Mouse (Mus musculus) E14TG2a.4 (cell line): Measurements from ENCODE around the gene Aatf.

ENCODE experiments used
- H3K27me3 ChIP-seq: 2 replicates; pipeline ENCODE4 v1.6.1; 2014; ENCODE audit warnings: low read length, control low read depth; ENCODE audit not compliant: insufficient read depth
- H3K36me3 ChIP-seq: 2 replicates; pipeline ENCODE4 v1.6.1; 2014; ENCODE audit warnings: low read length, control low read depth; ENCODE audit not compliant: insufficient read depth
- H3K4me1 ChIP-seq: replicated peaks from 2 replicates; pipeline ENCODE4 v1.6.1; 2014; ENCODE audit warnings: low read depth, low read length, control low read depth
- H3K4me3 ChIP-seq: replicated peaks from 2 replicates; pipeline ENCODE4 v1.5.1; 2014; ENCODE audit warnings: mild to moderate bottlenecking, low read length
- H3K9me3 ChIP-seq: 2 replicates; pipeline ENCODE4 v1.6.1; 2014; ENCODE audit warnings: low read length, control low read depth
- CTCF ChIP-seq: conservative IDR thresholded peaks from 2 replicates; pipeline ENCODE4 v1.5.1; 2014; ENCODE audit warnings: low read length
- NANOG ChIP-seq: IDR thresholded peaks from 2 replicates; pipeline ENCODE4 v1.6.1; 2014; ENCODE audit warnings: borderline replicate concordance, low read length, mixed read lengths
- POU5F1 ChIP-seq: IDR thresholded peaks from 2 replicates; pipeline ENCODE4 v1.6.1; 2014; ENCODE audit warnings: low read length, borderline replicate concordance

Aatf gene

GRCm38 (mm10) chr11:84383891-84384290 is 129.4 kb downstream of the Aatf start:
- TF ChIP-seq POU5F1 (no peak), CTCF (no peak), NANOG (no peak)
- H3K9me3 ChIP-seq = no peaks in the 10 kb centered on the region
- no peaks in the 10 kb centered on the region for H3K27me3 ChIP-seq
- H3K36me3 ChIP-seq = peaks cover 35% of the 10 kb centered on the region
- no peaks in the 10 kb centered on the region for H3K4me1 ChIP-seq
- no peak overlapping the region for H3K4me3 ChIP-seq

- Histone ChIP-seq H3K27me3 (no peaks in the 10 kb centered on the region), H3K4me1 (no peaks in the 10 kb centered on the region), H3K9me3 (no peaks in the 10 kb centered on the region), H3K4me3 (no peak overlapping the region), H3K36me3 (peaks cover 32% of the 10 kb centered on the region)
- TF ChIP-seq POU5F1 (no peak), CTCF (no peak), NANOG (no peak)
Measured at GRCm38 (mm10) chr11:84382450-84382849, 130.9 kb downstream of the Aatf start.

- TF ChIP-seq POU5F1 (no peak), CTCF (no peak)
- Histone ChIP-seq H3K36me3 (peaks cover 15% of the 10 kb centered on the region), H3K4me1 (no peaks in the 10 kb centered on the region), H3K4me3 (no peak overlapping the region), H3K9me3 (no peaks in the 10 kb centered on the region), H3K27me3 (no peaks in the 10 kb centered on the region)
Measured at GRCm38 (mm10) chr11:84376510-84377365, 136.6 kb downstream of the Aatf start.

- H3K36me3 ChIP-seq = peaks cover 18% of the 10 kb centered on the region
- H3K9me3 ChIP-seq = no peaks in the 10 kb centered on the region
- TF ChIP-seq CTCF (no peak), POU5F1 (no peak), NANOG (no peak)
- H3K27me3 ChIP-seq = no peaks in the 10 kb centered on the region
- H3K4me1 ChIP-seq = no peaks in the 10 kb centered on the region
- no peak overlapping the region for H3K4me3 ChIP-seq
Measured at GRCm38 (mm10) chr11:84375951-84376496, 137.3 kb downstream of the Aatf start.

GRCm38 (mm10) chr11:84373122-84373521 is 140.2 kb downstream of the Aatf start:
- H3K4me1 ChIP-seq = no peaks in the 10 kb centered on the region
- no peaks in the 10 kb centered on the region for H3K9me3 ChIP-seq
- no peak overlapping the region for H3K4me3 ChIP-seq
- TF ChIP-seq NANOG (no peak), POU5F1 (no peak), CTCF (no peak)
- H3K36me3 ChIP-seq = peaks cover 21% of the 10 kb centered on the region
- H3K27me3 ChIP-seq = no peaks in the 10 kb centered on the region
